Mouse (Mus musculus) spleen, postnatal 4 days (tissue): Measurements from ENCODE around the gene Nle1.
A peak's percentile ranks its signal among the peaks of the same experiment; 100 is the strongest.

Experiments used
- DNase-seq, 2 experiments: peaks; one replicate each; pipeline ENCODE4 v3.0.0; 2022; ENCODE audit warnings: low spot score in 2 of 2

Gene Nle1

GRCm38 (mm10) chr11:82914711-82915352, 6.6 kb upstream of the Nle1 start:
- DNase-seq: peak; percentile 59 to 89

GRCm38 (mm10) chr11:82910679-82911389, 2.6 kb upstream of the Nle1 start:
- no peak for DNase-seq

- DNase-seq: no peak
Observed at GRCm38 (mm10) chr11:82910250-82910649, 2.0 kb upstream of the Nle1 start, which contains the start of gene Unc45b. TSS of gene Unc45b (plus strand) at chr11:82910550.

GRCm38 (mm10) chr11:82908608-82908989, 388 bp upstream of the Nle1 start:
- DNase-seq: no peak

GRCm38 (mm10) chr11:82905816-82906215, 2.4 kb downstream of the Nle1 start:
- no peak for DNase-seq

- DNase-seq: no peak
Observed at GRCm38 (mm10) chr11:82904952-82905351, 3.3 kb downstream of the Nle1 start.

GRCm38 (mm10) chr11:82901606-82902310, 6.5 kb downstream of the Nle1 start:
- DNase-seq: no peak

GRCm38 (mm10) chr11:82899720-82900119, 8.5 kb downstream of the Nle1 start:
- DNase-seq: no peak

GRCm38 (mm10) chr11:82897478-82897877, 10.7 kb downstream of the Nle1 start:
- DNase-seq: no peak

GRCm38 (mm10) chr11:82891936-82892335, 16.3 kb downstream of the Nle1 start, which contains the start of gene Fndc8:
TSS of gene Fndc8 (plus strand) at chr11:82892124.
- no peak for DNase-seq

- DNase-seq: peak; percentile 95 to 98
Observed at GRCm38 (mm10) chr11:82890342-82890762, 17.9 kb downstream of the Nle1 start, which contains the start of gene Rad51d. TSS of gene Rad51d (minus strand) at chr11:82890614.

- no peak for DNase-seq
Observed at GRCm38 (mm10) chr11:82889524-82890341, 18.5 kb downstream of the Nle1 start.

GRCm38 (mm10) chr11:82888491-82888946, 19.7 kb downstream of the Nle1 start:
- no peak for DNase-seq

- no peak for DNase-seq
Observed at GRCm38 (mm10) chr11:82886559-82886958, 21.7 kb downstream of the Nle1 start.

- DNase-seq: no peak
Observed at GRCm38 (mm10) chr11:82883180-82883579, 25.0 kb downstream of the Nle1 start.

GRCm38 (mm10) chr11:82877726-82878344, 30.4 kb downstream of the Nle1 start:
- no peak for DNase-seq

- DNase-seq: no peak
Observed at GRCm38 (mm10) chr11:82875631-82876030, 32.6 kb downstream of the Nle1 start.

GRCm38 (mm10) chr11:82874924-82875323, 33.3 kb downstream of the Nle1 start:
- no peak for DNase-seq

- DNase-seq: peak; percentile 96 to 100
Observed at GRCm38 (mm10) chr11:82871031-82871446, 37.2 kb downstream of the Nle1 start, which contains the start of gene Rffl. TSS of gene Rffl (minus strand) at chr11:82871210.

- peak in 1 of 2 experiments; percentile 67 for DNase-seq
Observed at GRCm38 (mm10) chr11:82870173-82871030, 37.8 kb downstream of the Nle1 start.
